Mouse (Mus musculus) gastrocnemius, adult 2 months (tissue): ENCODE results near the gene Gast. TPM values are rescaled to one million over a fixed set of nuclear protein-coding genes. Genes with fewer than 3 reads are reported as not detected.
A peak's percentile ranks its signal among the peaks of the same experiment; 100 is the strongest.
"Not testable (repeated sequence)": the region's sequence is repeated elsewhere in the genome, so short reads cannot be mapped to it uniquely, and the experiment has no call there.

ENCODE experiments used
- DNase-seq: peaks from one replicate; pipeline ENCODE4 v3.0.0; 2022
- H3K27ac ChIP-seq: fragments of 200-600 bp; 2 replicates; pipeline ENCODE4 v1.8.1; 2022; ENCODE audit warnings: mild to moderate bottlenecking
- H3K4me3 ChIP-seq: fragments of 200-600 bp; 2 replicates; pipeline ENCODE4 v1.8.1; 2022; ENCODE audit warnings: mild to moderate bottlenecking, moderate library complexity
- CTCF ChIP-seq: fragments of 200-600 bp; IDR thresholded peaks from 2 replicates; pipeline ENCODE4 v1.8.1; 2022; ENCODE audit warnings: antibody characterized with exemption, mild to moderate bottlenecking, moderate library complexity
- intact Hi-C: fragments of 180-260 bp; cut with DNase I; formaldehyde crosslinking; loops from one replicate; pipeline ENCODE4 v1.15.1; 2025
- total RNA-seq, 2 experiments: library from RNA; stranded (reverse); gene quantifications; 2 replicates each; pipeline ENCODE4 v1.2.3; 2021

Gast gene
- total RNA-seq, 2 experiments from 2014 or later = not detected

- H3K27ac ChIP-seq = peak within 1 kb of the TSS; percentile 58
- intact Hi-C loops = no loop called here
- TF ChIP-seq CTCF = no peak
- peak within 1 kb of the TSS; percentile 88 for H3K4me3 ChIP-seq
- DNase-seq = peak; percentile 76
Measured at GRCm38 (mm10) chr11:100355972-100356818, 22.0 kb downstream of the Gast start, which contains the start of gene Hap1. TSS of gene Hap1 (minus strand) at chr11:100356128.

DNA sequence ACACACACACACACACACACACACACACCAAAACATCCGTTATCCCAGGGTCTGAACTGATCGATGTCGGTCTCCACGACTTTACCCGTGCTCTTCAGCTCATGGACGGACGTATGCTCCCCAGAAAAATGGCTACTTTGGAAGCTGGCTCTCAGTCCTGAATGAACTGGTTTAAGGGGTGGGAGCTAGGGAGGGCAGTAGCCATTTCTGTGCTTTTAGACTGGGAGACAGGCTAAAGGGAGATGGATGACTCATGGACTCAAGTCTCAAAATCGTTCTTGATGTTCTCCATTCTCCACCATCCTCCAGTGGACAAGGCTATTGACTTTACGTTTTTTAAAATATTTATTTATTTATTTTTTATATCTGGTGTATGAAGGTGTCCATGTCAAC lies 22.6 kb downstream of the Gast start:
- DNase-seq = no peak
- intact Hi-C loops = no loop called here
- no peak for TF ChIP-seq CTCF
- Histone ChIP-seq H3K4me3 (no peak overlapping the region), H3K27ac (no peak overlapping the region)

- no peak for DNase-seq
- peak; percentile 7; the same call in 1 of the 2 replicates for TF ChIP-seq CTCF
- intact Hi-C loops = no loop called here
Measured at GRCm38 (mm10) chr11:100357408-100357807, 23.2 kb downstream of the Gast start.

DNA sequence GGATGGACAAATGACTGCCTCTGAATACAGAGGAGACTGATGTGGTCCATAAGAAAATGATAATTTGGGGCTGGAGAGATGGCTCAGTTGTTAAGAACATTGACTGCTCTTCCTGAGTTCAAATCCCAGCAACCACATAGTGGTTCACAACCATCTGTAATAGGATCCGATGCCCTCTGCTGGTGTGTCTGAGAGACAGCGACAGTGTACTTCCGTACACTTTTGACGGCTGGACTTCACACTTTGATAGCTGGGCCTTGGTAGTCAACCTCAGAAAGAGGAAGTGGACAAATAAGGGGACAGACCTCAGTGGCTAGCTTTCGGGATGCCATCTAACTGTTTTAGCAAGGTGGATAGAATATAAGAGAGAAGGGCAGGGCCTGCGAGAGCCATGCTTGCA lies 26.0 kb downstream of the Gast start:
- no peak for DNase-seq
- intact Hi-C loops = loop anchor here (5.0 kb wide), 2 partner anchors 112 to 197 kb away; partner anchors contain the start of gene Klhl11

More at GRCm38 (mm10) chr11:100357408-100357807, 23.2 kb downstream of the Gast start:
- Histone ChIP-seq H3K27ac (no peak overlapping the region), H3K4me3 (no peak overlapping the region)

GRCm38 (mm10) chr11:100361059-100361458 lies 26.9 kb downstream of the Gast start:
- not testable (repeated sequence) for DNase-seq, H3K27ac ChIP-seq, H3K4me3 ChIP-seq
- intact Hi-C loops = loop anchor here (5.0 kb wide), 2 partner anchors 111 to 196 kb away; partner anchors contain the start of gene Klhl11

More for the DNA sequence above, 26.0 kb downstream of the Gast start:
- no peak for TF ChIP-seq CTCF
- no peak overlapping the region for H3K27ac ChIP-seq
- no peak overlapping the region for H3K4me3 ChIP-seq

- Histone ChIP-seq H3K27ac (no peak overlapping the region; the same call in 1 of the 2 replicates), H3K4me3 (no peak overlapping the region)
- TF ChIP-seq CTCF = peak; percentile 91
- peak; percentile 79 for DNase-seq
- intact Hi-C loops = loop anchor here (1.0 to 5.0 kb wide), 3 partner anchors 46 to 195 kb away; partner anchors contain the start of gene Klhl11
Measured at GRCm38 (mm10) chr11:100362209-100362978, 28.2 kb downstream of the Gast start.

GRCm38 (mm10) chr11:100362979-100363562 lies 28.9 kb downstream of the Gast start:
- peak; percentile 74 for DNase-seq
- H3K4me3 ChIP-seq = no peak overlapping the region
- intact Hi-C loops = loop anchor here (1.0 to 5.0 kb wide), 3 partner anchors 45 to 194 kb away; partner anchors contain the start of gene Klhl11
- no peak overlapping the region; the same call in 1 of the 2 replicates for H3K27ac ChIP-seq
- TF ChIP-seq CTCF = peak; percentile 81

DNA sequence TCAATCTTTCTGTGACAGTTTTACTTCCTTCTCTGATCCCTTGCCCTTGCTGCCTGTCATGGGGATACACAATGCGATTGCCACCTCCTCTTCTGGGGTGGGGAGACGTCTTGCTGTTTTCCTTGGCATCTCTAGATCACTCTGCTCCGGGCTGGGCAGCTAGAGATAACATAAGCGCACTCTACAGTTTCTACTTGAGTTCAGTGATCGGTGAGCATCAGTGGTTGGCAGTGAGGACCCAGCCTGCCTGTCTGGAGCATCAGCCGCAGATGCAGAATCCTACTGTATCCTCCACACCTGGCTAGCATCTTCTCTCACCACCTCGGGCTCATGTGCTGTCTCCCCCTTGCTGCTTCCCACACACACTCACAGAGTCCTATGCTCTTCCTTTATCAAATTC lies 34.9 kb downstream of the Gast start:
- no peak overlapping the region for H3K4me3 ChIP-seq
- intact Hi-C loops = no loop called here
- H3K27ac ChIP-seq = 0 out of 2 replicates have a peak overlapping the region, but pooled peaks have one; percentile 10
- TF ChIP-seq CTCF = no peak
- DNase-seq = no peak

- no peak for DNase-seq
- intact Hi-C loops = no loop called here
- TF ChIP-seq CTCF = no peak
- Histone ChIP-seq H3K27ac (peak overlapping the region; percentile 10; the same call in 1 of the 2 replicates), H3K4me3 (no peak overlapping the region)
Measured at GRCm38 (mm10) chr11:100369822-100370221, 35.6 kb downstream of the Gast start.

DNA sequence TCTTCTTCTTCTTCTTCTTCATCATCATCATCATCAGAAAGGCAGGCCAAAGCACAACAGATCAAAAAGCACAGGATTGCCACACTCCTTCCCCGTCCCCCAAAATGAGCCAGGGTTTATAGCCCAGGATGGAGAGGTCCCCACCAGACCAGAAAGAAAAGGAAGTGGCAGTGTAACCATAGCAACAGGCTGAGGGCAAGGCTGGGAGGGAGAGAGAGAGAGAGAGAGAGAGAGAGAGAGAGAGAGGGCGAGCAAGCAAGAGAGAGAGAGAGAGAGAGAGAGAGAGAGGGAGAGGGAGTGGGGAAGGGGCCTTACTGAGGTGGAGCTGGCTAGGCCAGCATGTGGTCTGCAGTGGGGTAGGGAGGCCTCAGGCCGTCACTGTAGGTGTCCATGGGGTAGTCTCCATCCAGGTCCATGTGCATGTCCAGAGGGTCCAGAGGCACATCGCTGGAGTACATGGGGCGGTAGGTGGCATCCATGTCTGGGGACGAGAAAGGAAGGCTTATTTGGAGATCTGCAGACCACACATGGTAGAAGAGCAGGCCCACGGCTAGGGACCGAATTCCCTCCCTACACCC lies 37.9 kb downstream of the Gast start:
- Histone ChIP-seq H3K4me3 (no peak overlapping the region), H3K27ac (0 out of 2 replicates have a peak overlapping the region, but pooled peaks have one; percentile 7)
- intact Hi-C loops = no loop called here
- TF ChIP-seq CTCF = no peak
- DNase-seq = no peak

DNA sequence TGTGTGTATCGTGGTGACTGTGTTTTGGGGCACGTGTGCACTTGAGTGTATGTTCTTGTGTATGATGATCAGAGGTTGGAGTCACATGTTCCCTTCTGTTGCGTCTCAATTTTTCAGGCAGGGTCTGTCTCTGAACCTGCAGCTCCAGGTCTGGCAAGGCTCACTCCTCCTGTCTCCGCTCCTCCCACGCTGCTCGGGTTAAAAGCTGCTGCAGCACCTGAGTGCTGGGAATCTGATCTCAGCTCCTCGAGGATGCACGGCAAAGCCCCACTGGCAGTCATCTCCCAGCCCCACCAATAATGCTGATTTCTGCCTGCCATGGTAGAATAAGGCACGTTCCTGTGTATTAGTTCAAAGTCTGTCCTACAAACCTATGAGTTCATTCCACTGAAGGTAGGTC lies 40.9 kb downstream of the Gast start:
- H3K27ac ChIP-seq = peak overlapping the region; percentile 55
- intact Hi-C loops = no loop called here

GRCm38 (mm10) chr11:100376005-100376404 lies 41.8 kb downstream of the Gast start:
- H3K27ac ChIP-seq = peak overlapping the region; percentile 76
- H3K4me3 ChIP-seq = peak overlapping the region; percentile 11; the same call in 1 of the 2 replicates
- no peak for DNase-seq
- intact Hi-C loops = no loop called here
- TF ChIP-seq CTCF = no peak

More for the DNA sequence above, 40.9 kb downstream of the Gast start:
- DNase-seq = no peak
- no peak overlapping the region for H3K4me3 ChIP-seq
- TF ChIP-seq CTCF = no peak
